ENCODE assay signal across 27 mouse cellular contexts in genomic region chr16:4312018-4312417, GRCm38 (mm10).
"Had no signal": no experiment of that assay in that cellular context is flagged by ENCODE, and none has a peak within 500 bp of the region (broad histone marks: within the 10 kb centered on the region; RNA-seq: fewer than 3 reads in every experiment).

No protein-coding gene starts in this region.

- H3K4me3 ChIP-seq: embryonic facial prominence, embryonic 10.5 days; embryonic facial prominence, embryonic 12.5 days; embryonic facial prominence, embryonic 13.5 days; embryonic facial prominence, embryonic 15.5 days; erythroblast, embryonic 14.5 days; forebrain, embryonic 10.5 days; forebrain, embryonic 12.5 days; forebrain, embryonic 13.5 days; forebrain, embryonic 15.5 days; gastrocnemius, adult 2 months; heart, adult 2 months had no signal

- H3K9me3 ChIP-seq: embryonic facial prominence, embryonic 10.5 days; embryonic facial prominence, embryonic 12.5 days; embryonic facial prominence, embryonic 13.5 days; embryonic facial prominence, embryonic 15.5 days; forebrain, embryonic 10.5 days; forebrain, embryonic 12.5 days; forebrain, embryonic 13.5 days; forebrain, embryonic 15.5 days had no signal

- H3K9ac ChIP-seq: embryonic facial prominence, embryonic 12.5 days; embryonic facial prominence, embryonic 13.5 days; embryonic facial prominence, embryonic 15.5 days; forebrain, embryonic 12.5 days; forebrain, embryonic 13.5 days; forebrain, embryonic 15.5 days; forebrain, postnatal 0 days had no signal

- H3K27ac ChIP-seq: embryonic facial prominence, embryonic 10.5 days; embryonic facial prominence, embryonic 12.5 days; embryonic facial prominence, embryonic 13.5 days; embryonic facial prominence, embryonic 15.5 days; forebrain, embryonic 10.5 days; forebrain, embryonic 12.5 days; forebrain, embryonic 13.5 days; forebrain, embryonic 15.5 days; gastrocnemius, adult 2 months; heart, adult 2 months had no signal

- H3K27me3 ChIP-seq: embryonic facial prominence, embryonic 12.5 days; embryonic facial prominence, embryonic 13.5 days; embryonic facial prominence, embryonic 15.5 days; forebrain, embryonic 12.5 days; forebrain, embryonic 13.5 days; forebrain, embryonic 15.5 days had no signal

- ATAC-seq: forebrain, embryonic 13.5 days; forebrain, embryonic 14.5 days; forebrain, embryonic 15.5 days; forebrain, embryonic 16.5 days; forebrain, postnatal 0 days had no signal

- H3K4me1 ChIP-seq: embryonic facial prominence, embryonic 10.5 days; embryonic facial prominence, embryonic 12.5 days; embryonic facial prominence, embryonic 13.5 days; embryonic facial prominence, embryonic 15.5 days; forebrain, embryonic 10.5 days; forebrain, embryonic 12.5 days; forebrain, embryonic 13.5 days; forebrain, embryonic 15.5 days had no signal

- H3K4me2 ChIP-seq: embryonic facial prominence, embryonic 12.5 days; embryonic facial prominence, embryonic 13.5 days; embryonic facial prominence, embryonic 15.5 days; forebrain, embryonic 12.5 days; forebrain, embryonic 13.5 days; forebrain, embryonic 15.5 days had no signal

- H3K36me3 ChIP-seq: embryonic facial prominence, embryonic 10.5 days; embryonic facial prominence, embryonic 12.5 days; embryonic facial prominence, embryonic 13.5 days; embryonic facial prominence, embryonic 15.5 days; forebrain, embryonic 10.5 days; forebrain, embryonic 12.5 days; forebrain, embryonic 15.5 days had no signal

- DNase-seq: cerebellum, adult 2 months; cerebellum, adult 8-10 months; cerebellum, adult 9-10 months; cerebellum, adult 9-11 months; cerebellum, postnatal 10 days; cerebellum, postnatal 14 days; cerebellum, postnatal 25 days; cerebellum, postnatal 36 days; embryo, embryonic 11 days; forebrain, postnatal 0 days; gastrocnemius, adult 2 months; gastrocnemius, postnatal 10 days; gastrocnemius, postnatal 14 days; gastrocnemius, postnatal 25 days; gastrocnemius, postnatal 36 days; heart, adult 2 months had no signal
